Mouse (Mus musculus) embryonic stem cell, embryonic (primary cell): ENCODE results near the gene Fbxl17.

Experiments used
- CTCF ChIA-PET, 4 experiments: fragments of 300-600 bp in 2 of 4; fragments of 350-600 bp in 2 of 4; sonication (Branson Sonifier 250); formaldehyde crosslinking; loops; one replicate each; lab custom pipeline; 2022; ENCODE audit warnings: inconsistent platforms in 2 of 4; lab: Charles Lee
- POLR2A ChIA-PET, 4 experiments: fragments of 300-600 bp in 2 of 4; fragments of 350-600 bp in 2 of 4; sonication (Branson Sonifier 250); formaldehyde crosslinking; loops; one replicate each; lab custom pipeline; 2022; ENCODE audit warnings: antibody characterized with exemption in 4 of 4, inconsistent platforms in 1 of 4; lab: Charles Lee

Fbxl17 gene

DNA sequence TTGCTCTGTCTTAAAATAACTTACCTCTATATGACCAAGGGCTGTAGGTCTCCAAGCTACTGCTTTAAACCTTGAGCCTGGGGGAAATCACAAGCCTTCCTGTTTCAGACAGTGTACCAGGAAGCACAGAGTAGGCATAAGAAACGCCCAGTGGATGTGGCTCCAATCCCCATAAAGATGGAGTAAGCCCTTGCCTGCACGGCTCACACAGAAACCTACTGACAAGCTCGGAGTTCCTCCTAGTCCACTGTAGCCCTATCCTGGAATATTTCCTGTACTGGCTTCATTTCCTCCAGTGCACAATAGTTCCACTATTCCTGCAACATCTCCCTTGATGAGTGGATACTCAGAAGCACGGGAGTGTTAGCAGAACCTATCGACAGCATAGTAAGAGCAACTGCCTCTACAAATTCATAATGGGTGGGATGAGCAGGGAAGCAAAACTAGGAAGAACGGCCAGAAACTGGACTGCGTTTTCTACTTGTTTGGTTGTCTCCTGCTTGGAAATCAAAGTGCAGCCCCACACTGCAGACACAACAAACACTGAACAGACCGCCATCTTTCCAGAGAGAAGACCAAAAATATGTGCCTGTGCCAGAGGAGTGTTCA is 7.0 kb downstream of the Fbxl17 start:
- CTCF ChIA-PET = no interaction called here
- POLR2A ChIA-PET = interaction anchor here in 1 of 4 experiments (0.7 kb wide), 1 partner anchor 369 kb away, joined by 3 read pairs; no protein-coding TSS in a partner anchor

DNA sequence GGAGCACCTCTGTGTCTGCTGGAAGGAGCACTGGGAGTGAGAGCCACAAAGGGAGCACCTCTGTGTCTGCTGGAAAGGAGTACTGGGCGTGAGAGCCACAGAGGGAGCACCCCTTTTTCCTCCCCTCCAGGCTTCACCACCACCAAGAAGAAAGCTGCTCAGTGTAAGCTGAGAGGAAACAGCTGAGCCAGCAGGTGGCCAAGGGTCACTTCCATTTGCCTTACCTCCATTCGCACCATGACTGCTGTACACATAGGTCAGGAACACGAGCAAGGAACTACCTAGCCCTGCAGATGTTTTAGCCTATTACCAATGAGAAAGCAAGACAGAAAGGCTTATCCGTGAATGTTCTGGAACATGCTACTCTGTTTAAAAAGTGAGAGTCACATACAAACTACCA is 10.3 kb downstream of the Fbxl17 start:
- ChIA-PET POLR2A (interaction anchor here in 1 of 4 experiments (2.6 kb wide), 1 partner anchor 10 kb away, joined by 9 read pairs; the partner anchor contains the start of gene Fbxl17), CTCF (no interaction called here)

DNA sequence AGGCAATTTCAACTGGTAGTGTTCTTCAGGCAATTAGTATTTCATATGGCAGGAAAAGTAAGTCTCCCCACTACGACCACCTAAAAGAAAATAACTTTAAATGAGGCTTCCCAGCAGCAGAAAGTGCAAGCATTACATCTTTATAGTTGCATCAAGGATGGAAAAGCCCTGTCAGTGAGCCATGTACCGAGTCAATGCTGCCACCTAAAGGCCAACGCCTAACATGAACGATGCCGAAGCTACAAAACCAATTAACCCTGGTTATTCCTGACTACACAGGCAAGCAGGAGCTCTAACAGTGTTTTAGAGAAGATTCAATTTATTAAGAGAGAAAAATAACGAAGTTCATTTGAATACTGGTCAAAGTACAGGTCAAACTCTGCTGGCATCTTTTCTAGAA is 32.0 kb downstream of the Fbxl17 start:
- POLR2A ChIA-PET = no interaction called here
- CTCF ChIA-PET = interaction anchor here (0.5 to 1.8 kb wide), 19 partner anchors 8 to 1435 kb away, joined by 3 to 7 read pairs (median 3); no protein-coding TSS in a partner anchor

DNA sequence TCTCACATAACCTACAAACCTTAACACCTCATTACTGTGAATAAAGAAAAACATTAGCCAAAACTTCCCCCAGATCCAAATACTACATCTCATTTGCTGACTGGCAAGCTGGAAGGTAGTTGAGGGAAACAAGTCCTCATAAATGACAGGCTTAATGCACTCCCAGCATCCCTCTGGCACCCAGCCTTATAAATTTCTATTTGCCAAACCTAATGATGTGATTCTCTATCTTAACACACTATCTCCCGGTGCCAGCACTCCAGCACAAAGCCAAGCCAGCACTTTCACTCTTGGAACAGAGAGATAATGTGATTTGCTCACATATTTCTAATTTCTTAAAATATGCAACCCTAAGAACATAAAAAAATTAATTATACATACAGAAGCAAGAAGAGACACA is 34.6 kb downstream of the Fbxl17 start:
- CTCF ChIA-PET = no interaction called here
- POLR2A ChIA-PET = no interaction called here

DNA sequence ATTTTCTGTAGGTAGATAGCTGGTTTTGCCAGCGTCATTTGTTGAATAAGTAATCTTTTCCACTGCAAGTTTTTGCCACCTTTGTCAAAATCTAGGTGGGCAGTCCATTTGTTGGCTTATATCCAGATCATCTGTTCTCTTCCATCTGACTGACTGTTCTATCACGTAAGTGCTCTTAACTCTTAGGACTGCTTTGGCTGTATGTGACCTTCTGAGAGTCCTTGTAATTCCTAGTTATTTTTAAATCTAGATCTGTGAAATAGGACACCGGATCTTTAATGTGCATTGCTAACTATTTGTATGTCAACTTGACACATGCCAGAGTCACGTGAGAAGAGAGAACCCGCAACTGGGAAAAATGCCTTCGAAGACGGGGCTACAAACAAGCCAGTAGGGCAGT is 37.3 kb downstream of the Fbxl17 start:
- ChIA-PET CTCF (no interaction called here), POLR2A (no interaction called here)

DNA sequence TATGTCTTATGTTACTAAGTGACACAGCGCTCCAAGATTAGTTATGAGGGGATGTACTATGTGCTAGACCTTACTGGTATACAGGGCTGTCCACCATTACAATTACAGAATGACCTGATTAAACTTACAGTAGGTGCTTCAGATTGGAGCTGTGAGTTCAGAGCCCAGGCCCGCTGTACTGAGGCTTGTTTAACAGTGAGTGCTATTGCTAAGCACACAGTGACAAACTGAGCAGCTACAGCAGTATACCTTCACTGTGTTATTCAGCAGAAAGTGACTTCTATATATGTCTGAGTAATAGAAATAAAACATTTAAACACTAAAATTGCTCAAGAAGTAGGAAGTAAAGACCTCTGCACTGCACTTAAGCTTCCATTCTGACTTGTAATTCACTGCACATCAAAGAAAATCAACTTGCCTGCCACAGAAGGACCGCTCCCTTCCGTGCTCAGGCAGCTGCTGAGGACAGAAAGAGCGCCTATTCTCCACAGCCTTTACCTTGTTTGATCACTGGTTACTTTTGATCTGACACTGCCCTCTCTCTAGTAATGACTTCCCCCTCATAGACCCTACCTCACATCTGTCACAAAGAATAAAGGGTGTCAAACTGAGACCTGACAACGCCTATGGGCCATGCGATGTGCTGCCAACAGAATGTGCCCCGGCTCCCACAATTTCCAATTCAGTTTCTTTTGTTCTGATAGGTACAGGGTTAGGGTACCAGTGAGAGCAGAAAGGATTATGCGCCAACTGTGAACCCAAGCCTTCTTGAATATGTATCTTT is 39.9 kb downstream of the Fbxl17 start:
- ChIA-PET CTCF (interaction anchor here in 1 of 4 experiments (1.2 kb wide), 1 partner anchor 8 kb away, joined by 4 read pairs; no protein-coding TSS in a partner anchor), POLR2A (no interaction called here)

DNA sequence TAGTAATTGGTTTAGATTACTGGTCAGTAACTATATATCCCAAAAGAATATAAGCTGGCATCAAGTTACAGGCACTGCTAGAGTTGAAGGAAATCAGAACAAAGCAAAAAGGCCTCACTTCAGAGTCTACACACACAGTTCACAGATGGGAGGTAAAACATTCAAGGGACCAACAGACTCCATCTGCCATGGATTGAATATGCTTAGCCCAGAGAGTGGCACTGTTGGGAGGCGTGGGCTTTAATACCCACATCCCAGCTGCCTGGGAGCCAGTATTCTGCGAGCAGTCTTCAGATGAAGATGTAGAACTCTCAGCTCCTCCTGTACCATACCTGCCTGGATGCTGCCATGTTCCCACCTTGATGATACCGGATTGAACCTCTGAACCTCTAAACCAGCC is 41.8 kb downstream of the Fbxl17 start:
- CTCF ChIA-PET = no interaction called here
- POLR2A ChIA-PET = no interaction called here

DNA sequence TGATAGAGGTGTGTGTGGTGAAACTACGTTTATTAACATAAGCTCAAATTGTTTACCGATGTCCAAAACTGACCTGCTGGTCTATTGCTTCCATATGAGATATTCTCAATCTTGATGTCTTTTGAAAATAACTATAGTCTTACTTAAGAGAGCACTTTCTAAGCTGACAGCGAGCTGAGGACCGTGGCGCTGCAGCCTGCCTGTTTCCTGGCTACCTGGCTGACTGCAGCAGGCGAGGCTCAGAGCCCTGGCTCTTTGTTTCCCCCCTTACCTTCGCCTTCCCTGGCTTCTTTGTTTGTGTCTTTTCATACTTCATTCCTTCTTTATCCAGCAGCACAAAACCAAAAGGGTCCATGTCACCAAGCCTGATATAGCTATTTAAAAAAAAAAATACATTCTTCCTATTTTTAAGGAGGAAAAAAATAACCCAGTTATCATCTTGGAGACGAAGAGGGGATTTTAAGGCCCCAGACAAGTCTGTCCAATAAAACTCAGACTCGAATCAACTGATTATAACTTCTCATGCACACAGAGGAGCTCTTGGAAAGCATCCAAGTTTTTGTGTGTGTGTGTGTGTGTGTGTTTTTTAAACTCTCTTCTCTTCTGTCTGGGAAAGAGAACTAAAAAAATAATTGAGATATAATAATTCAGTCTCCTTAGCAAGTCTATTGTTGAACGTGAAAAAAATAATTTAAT is 48.4 kb downstream of the Fbxl17 start:
- ChIA-PET POLR2A (interaction anchor here in 1 of 4 experiments (0.7 kb wide), 1 partner anchor 37 kb away, joined by 3 read pairs; no protein-coding TSS in a partner anchor), CTCF (interaction anchor here in 2 of 4 experiments (0.5 to 0.7 kb wide), 2 partner anchors 16 to 97 kb away, joined by 3 read pairs; no protein-coding TSS in a partner anchor)

DNA sequence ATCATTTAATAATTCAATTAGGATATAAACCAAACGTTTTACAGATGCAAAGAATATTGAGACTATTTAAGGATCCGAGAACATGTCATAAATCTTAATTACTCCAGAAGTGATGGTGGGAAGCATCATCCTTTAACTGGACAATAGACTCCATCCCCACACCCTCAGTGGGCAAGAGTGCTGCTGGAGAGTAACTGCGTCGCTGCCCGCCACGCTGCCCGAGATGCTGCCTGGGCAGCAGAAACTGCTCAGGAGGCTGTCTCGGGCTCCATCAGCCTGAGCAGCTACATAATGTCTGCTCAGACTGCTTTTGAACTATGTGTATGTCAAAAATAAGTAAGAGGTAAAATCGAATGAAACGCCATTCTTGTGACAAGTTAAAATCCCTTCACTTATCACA is 52.1 kb downstream of the Fbxl17 start:
- ChIA-PET CTCF (no interaction called here), POLR2A (no interaction called here)

DNA sequence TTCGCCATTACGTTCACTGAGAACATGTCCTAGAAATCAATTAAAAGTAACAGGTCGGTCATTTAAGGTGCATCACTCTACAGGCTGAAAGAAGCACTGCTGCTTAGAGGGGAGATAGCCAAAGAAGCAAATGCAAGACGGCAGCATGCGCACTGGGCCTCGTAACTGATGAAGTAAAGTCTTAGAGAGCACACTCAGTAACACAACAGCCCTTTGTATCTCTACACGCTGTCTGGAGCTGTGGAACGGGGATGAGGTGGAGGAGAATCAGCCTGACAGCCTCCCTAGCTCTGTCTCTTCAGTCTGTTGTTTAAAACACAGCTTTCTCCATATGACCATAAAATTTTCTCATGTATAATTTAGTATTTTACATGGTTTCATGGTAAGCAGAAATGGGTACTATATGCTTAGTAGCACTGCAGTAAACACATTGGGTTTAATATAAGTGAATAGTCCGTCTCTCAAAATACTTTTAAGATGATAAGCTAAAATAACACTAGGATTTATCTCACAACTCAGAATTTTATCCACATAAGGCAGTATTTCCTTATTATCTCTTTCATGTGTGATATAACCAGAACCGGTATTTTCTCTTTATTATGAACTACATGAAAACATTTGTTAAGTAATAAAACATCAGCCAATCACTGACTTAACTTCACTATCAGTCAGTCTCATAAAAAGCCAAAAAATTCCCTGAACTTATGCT is 52.7 kb downstream of the Fbxl17 start:
- ChIA-PET CTCF (no interaction called here), POLR2A (no interaction called here)

DNA sequence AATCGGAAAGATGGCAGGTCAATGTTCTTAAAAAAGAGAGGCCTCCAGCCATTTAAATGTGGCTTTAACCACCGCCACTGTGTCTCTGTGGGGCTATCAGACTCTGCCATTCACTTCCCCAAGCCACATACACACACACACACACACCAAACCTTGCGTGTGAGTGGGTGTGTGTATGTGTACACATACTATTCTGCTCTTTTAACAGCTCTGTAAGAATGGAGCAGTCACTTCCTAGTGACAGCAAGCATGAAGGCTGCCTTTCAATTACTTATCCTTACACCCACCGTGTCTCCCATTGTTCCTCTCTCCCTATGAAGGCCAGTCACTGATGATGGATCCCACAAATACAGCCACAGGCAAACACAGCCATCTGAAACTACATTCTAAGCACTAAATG is 54.6 kb downstream of the Fbxl17 start:
- ChIA-PET POLR2A (no interaction called here), CTCF (interaction anchor here in 1 of 4 experiments (1.0 kb wide), 1 partner anchor 15 kb away, joined by 3 read pairs; no protein-coding TSS in a partner anchor)

DNA sequence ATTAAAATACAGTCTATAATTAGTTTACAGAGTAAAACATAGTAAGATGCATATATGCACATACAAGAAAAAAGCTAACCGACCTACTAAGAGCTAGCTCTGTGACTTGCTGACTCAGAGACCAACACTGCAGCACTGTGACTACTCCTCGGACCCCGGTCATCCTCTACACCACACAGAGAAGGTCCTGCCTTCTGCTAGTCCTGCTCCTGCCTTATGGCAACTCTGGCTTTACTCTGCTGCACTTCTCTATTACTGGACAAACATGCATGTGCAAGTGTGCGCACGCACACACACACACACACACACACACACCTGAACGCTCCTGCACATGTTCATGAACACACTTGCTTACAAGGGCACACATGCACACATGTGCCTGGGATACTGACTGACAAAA is 62.4 kb downstream of the Fbxl17 start:
- CTCF ChIA-PET = interaction anchor here in 1 of 4 experiments (0.6 kb wide), 1 partner anchor 19 kb away, joined by 3 read pairs; no protein-coding TSS in a partner anchor
- POLR2A ChIA-PET = interaction anchor here in 1 of 4 experiments (0.7 kb wide), 1 partner anchor 484 kb away, joined by 4 read pairs; no protein-coding TSS in a partner anchor

DNA sequence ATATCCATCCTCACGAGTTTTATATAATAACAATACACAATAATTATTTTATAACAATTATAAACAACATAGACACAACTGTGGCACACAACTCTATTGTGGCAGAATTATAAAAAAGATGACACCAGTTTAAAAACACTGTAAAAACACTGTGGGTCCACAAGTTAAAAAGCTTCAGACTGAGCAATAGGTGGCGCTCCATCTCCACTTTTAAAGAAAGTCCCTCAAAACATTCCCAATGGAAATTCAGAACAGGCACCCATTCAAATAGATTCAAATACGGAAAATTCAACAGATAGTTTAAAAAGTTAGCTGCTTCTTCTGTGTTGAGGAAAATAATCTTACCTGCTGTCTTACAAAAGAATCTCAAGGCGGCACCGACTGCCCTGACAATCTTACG is 65.7 kb downstream of the Fbxl17 start:
- CTCF ChIA-PET = interaction anchor here in 3 of 4 experiments (0.6 to 1.4 kb wide), 6 partner anchors 12 to 1125 kb away, joined by 3 to 5 read pairs (median 3); no protein-coding TSS in a partner anchor
- POLR2A ChIA-PET = interaction anchor here in 2 of 4 experiments (0.6 to 0.7 kb wide), 2 partner anchors 13 to 168 kb away, joined by 3 read pairs; no protein-coding TSS in a partner anchor

DNA sequence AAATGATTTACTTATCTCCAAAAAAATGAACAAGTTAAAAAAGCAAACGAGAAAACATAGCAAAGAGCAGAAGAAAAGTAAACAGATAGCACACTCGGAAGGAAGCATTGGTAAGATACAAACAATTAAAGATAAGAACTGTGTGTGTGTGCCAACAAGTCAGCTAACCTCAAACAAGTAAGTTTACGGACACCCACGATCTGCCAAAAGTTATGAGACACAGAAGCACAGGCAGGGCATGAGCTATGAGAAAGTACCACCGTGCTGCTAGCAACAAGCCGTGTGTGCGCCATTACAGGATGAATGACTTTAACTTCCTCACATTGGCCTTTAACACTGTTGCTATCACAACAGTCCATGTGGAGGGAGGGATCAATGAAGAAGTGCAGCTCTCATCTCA is 68.2 kb downstream of the Fbxl17 start:
- CTCF ChIA-PET = interaction anchor here in 2 of 4 experiments (0.6 to 0.8 kb wide), 2 partner anchors 36 kb away, joined by 3 read pairs; no protein-coding TSS in a partner anchor
- POLR2A ChIA-PET = no interaction called here

DNA sequence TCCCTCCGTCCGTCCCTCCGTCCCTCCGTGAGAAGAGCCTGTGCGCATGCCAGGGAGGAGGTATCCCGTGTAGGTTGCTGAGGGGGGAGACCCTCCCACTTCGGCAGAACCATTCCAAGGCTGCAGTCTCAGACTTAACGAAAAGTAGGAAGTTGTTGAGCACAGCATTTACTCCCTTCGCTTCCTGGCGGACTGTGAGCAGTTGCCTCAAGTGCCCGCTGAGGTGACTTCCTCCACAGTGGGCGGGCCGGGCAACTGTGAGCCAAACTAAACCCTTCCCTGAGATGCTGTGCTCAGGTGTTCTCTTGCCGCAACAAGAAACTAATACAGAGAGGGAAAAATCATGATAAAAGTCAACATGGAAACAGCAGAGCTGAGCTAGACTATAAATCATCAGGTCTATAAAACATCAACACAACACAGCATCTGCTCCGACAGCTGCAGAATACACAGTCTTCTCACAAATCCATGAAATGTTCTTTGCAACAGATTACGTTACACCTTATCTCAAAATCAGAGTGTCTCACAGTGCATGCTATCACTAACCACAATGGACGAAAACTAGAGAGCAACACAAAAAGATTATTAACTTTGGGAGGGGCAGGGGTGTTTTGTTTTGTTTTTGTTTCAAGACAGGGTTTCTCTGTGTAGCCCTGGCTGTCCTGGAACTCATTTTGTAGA is 69.3 kb downstream of the Fbxl17 start:
- POLR2A ChIA-PET = interaction anchor here in 1 of 4 experiments (0.5 to 0.9 kb wide), 2 partner anchors 114 to 420 kb away, joined by 3 read pairs; no protein-coding TSS in a partner anchor
- CTCF ChIA-PET = interaction anchor here (0.5 to 1.5 kb wide), 5 partner anchors 14 to 290 kb away, joined by 3 to 4 read pairs (median 4); no protein-coding TSS in a partner anchor

DNA sequence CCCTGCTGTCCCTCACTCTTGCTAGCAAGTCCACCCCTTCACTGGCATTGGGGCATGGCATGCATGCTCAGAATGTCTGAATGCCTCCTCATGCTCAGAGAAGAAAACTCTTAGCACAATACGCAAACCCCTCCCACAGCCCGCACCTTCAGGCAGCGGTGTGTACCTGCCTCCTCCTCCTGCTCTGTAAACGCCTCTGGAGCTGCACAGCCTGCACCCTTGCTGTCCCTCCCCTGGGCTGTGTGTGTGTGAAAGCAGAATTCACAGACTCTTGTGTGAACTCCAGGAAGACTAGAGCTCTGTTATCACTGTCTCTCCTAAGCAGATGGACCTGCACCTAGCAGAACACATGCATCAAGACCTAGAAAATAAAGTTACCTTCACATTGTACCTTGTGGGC is 76.0 kb downstream of the Fbxl17 start:
- ChIA-PET POLR2A (interaction anchor here in 1 of 4 experiments (0.6 to 1.1 kb wide), 5 partner anchors 9 to 1173 kb away, joined by 3 to 6 read pairs (median 3); no protein-coding TSS in a partner anchor), CTCF (interaction anchor here in 1 of 4 experiments (0.8 kb wide), 1 partner anchor 43 kb away, joined by 9 read pairs; no protein-coding TSS in a partner anchor)

DNA sequence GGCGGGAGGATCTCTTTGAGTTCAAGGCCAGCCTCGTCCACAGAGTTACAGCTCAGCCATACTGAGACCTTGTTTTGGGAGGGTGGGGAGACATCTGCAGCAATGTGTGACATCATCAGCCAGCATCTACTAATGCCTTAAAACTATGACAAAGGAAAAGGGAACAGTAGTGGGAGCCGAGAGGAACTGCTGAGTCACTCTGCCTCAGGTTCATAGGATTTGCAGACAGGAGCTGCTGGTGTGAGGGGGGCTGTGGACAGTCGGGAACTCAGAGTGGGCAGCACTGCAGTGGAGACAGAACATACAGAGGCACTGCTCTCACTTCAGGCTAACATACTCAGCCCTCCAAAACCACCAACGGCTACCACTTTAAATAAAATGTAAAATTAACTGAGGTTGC is 77.1 kb downstream of the Fbxl17 start:
- POLR2A ChIA-PET = interaction anchor here in 1 of 4 experiments (1.1 kb wide), 1 partner anchor 13 kb away, joined by 3 read pairs; no protein-coding TSS in a partner anchor
- CTCF ChIA-PET = interaction anchor here in 1 of 4 experiments (0.8 kb wide), 1 partner anchor 11 kb away, joined by 3 read pairs; no protein-coding TSS in a partner anchor
